Mouse (Mus musculus): ENCODE data around the gene Tram2. TPM values are rescaled to one million over a fixed set of nuclear protein-coding genes. Genes with fewer than 3 reads are reported as not detected.

The Tram2 gene
- polyA plus RNA-seq, 1 experiment from 2014 or later, result 12.4 TPM

DNA sequence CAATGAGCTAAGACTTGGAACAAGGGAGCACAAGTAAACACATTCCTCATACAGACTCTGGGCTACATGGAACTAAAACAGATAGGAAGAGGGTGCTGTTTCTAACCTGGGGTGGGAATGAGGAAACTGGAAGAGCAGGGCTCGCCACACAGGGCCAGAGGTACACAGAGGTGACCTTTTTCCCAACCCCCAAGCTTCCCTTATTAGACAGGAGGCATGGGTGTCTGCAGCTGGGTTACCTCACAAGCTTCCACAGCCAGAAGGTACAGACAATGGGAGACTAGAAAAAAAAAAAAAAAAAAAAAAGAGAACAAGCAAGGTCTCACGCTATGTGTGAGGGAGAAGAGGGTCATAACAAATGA, 81.7 kb downstream of the Tram2 start:
- no peak for ATAC-seq
- in situ Hi-C loops (cut with MboI; ENCODE audit: low pct_unique_long_range_greater_than_20kb), result no loop called here
- POLR2A ChIA-PET, result interaction anchor here (0.7 to 1.0 kb wide), 4 partner anchors 16 to 97 kb away, joined by 3 to 6 read pairs (median 4); no protein-coding TSS in a partner anchor
- no peak for TF ChIP-seq CTCF (IDR thresholded peaks at IDR 0.05)
- CTCF ChIA-PET, result interaction anchor here (0.8 to 2.1 kb wide), 5 partner anchors 15 to 46 kb away, joined by 3 to 8 read pairs (median 4); partner anchors contain the start of gene Efhc1
- DNase-seq (ENCODE audit: low read depth, low spot score), result no peak
- no peaks in the 10 kb centered on the region for H3K27me3 ChIP-seq

DNA sequence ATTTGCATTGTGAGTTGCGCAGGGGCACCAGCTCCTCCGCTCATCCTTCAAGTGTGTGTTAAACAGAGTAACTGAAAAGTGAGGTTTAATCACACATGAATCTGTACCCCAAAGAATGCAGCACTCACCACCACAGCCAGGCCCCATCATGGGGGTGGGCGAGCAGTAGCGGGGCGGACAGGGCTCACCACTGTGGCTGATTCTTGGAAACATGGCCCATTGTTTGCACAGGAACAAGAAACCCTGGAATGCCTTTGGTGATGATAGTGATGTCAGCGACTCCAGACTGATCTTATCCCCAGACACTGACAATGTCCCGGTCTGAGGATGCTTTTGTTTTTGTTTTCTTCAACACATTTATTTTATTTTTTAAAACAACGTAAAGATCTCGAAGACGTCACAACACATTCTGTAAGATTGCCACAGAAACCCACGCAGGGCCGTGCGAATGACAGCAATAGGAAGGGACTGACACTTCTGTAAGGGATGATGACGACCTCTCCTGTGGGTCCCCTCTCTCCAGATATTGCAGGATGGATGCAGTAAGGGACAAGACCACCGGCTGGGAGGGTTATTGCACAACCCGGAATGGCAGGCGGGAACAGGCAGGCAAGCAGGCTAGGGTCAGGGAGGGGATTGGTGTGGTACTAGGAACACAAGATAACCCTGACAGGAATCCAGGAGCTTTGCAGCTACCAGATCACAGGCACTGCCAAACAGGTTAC, 82.3 kb downstream of the Tram2 start:
- no peak for DNase-seq (ENCODE audit: low read depth, low spot score)
- H3K27me3 ChIP-seq, result no peaks in the 10 kb centered on the region
- CTCF ChIA-PET, result interaction anchor here (0.8 to 2.1 kb wide), 5 partner anchors 16 to 46 kb away, joined by 3 to 8 read pairs (median 4); partner anchors contain the start of gene Efhc1
- no peak for ATAC-seq
- TF ChIP-seq CTCF (IDR thresholded peaks at IDR 0.05), result no peak
- POLR2A ChIA-PET, result interaction anchor here (0.7 to 1.0 kb wide), 3 partner anchors 48 to 381 kb away, joined by 3 to 5 read pairs (median 4); no protein-coding TSS in a partner anchor
- in situ Hi-C loops (cut with MboI; ENCODE audit: low pct_unique_long_range_greater_than_20kb), result no loop called here

DNA sequence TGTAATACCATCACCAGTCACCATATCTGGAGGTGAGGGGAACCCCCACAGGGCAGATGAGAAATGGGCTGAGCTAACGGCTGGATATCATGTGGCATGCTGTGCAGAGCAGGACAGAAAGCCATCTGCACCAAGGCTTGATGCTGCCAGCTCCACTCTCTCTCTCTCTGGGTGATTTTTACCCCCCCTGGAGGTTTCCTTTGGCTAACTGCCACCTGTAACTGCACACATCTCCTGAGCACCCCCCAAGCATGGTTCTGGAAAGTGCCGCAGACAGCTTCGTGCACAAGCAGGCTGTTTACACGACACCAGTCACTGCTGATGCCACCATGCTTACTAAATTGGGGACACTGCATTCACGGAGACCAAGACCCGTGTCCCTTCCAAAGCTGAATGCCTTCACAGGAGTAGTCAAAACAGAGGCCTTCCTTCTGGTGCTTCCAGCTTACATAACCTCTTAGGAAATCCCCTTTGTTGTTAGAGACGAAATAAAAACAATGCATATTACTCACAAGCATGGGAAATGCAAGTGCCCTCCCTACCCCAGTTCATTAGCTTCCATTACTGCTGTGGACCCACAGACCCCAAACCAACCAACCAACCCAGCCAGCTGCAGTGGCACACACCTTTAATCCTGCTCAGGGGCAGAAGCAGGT, 83.6 kb downstream of the Tram2 start:
- in situ Hi-C loops (cut with MboI; ENCODE audit: low pct_unique_long_range_greater_than_20kb), result no loop called here
- ChIA-PET CTCF (interaction anchor here (1.0 kb wide), 2 partner anchors 17 to 47 kb away, joined by 3 to 4 read pairs; no protein-coding TSS in a partner anchor), POLR2A (interaction anchor here (0.7 to 1.3 kb wide), 2 partner anchors 13 to 71 kb away, joined by 3 to 7 read pairs; no protein-coding TSS in a partner anchor)
- ATAC-seq (peak; percentile 50), DNase-seq (ENCODE audit: low read depth, low spot score) (peak; percentile 79)
- no peak for TF ChIP-seq CTCF (IDR thresholded peaks at IDR 0.05)
- no peaks in the 10 kb centered on the region for H3K27me3 ChIP-seq

DNA sequence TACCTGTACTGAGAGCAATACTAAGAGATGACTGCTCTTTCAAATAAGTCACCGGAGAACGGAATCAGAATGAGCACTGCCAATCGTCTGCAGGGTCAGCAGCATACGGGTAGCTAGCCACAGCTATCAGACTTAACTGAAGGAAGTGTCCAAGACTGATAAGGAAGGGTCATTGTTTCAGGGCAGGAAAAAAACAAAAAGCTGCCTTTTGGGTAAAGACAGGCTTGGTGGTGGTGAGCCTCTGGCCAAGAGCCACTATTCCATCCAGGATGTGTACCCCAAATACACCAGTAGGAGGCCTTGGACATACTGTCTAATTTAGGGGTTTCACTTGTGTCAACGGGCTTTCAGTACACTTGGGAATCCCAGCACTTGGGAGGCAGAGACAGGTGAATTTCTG, 84.7 kb downstream of the Tram2 start:
- TF ChIP-seq CTCF (IDR thresholded peaks at IDR 0.05), result no peak
- ATAC-seq (no peak), DNase-seq (ENCODE audit: low read depth, low spot score) (no peak)
- CTCF ChIA-PET, result no interaction called here
- in situ Hi-C loops (cut with MboI; ENCODE audit: low pct_unique_long_range_greater_than_20kb), result no loop called here
- H3K27me3 ChIP-seq, result no peaks in the 10 kb centered on the region
- POLR2A ChIA-PET, result no interaction called here

DNA sequence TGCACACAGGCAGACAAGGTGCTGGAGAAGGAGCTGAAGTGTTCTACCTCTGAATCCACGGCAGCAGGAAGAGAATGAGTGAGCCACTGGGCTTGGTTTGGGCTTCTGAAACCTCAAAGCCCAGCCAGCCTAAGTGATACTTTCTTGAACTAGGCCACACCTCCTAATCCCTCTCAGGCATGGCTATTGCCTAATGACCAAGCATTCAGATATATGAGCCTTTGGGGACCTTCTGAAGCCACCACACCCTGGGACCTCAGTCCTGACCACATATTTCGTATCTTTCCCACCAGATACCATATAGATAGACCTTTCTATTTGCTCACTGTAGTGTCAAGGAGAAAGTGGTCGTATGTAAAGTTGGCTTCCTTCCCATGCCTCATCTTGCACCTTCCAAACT, 85.3 kb downstream of the Tram2 start:
- ATAC-seq, result no peak
- H3K27me3 ChIP-seq, result no peaks in the 10 kb centered on the region
- in situ Hi-C loops (cut with MboI; ENCODE audit: low pct_unique_long_range_greater_than_20kb), result no loop called here
- ChIA-PET CTCF (interaction anchor here (1.0 kb wide), 1 partner anchor 18 kb away, joined by 3 read pairs; no protein-coding TSS in a partner anchor), POLR2A (no interaction called here)
- no peak for DNase-seq (ENCODE audit: low read depth, low spot score)
- TF ChIP-seq CTCF (IDR thresholded peaks at IDR 0.05), result no peak

DNA sequence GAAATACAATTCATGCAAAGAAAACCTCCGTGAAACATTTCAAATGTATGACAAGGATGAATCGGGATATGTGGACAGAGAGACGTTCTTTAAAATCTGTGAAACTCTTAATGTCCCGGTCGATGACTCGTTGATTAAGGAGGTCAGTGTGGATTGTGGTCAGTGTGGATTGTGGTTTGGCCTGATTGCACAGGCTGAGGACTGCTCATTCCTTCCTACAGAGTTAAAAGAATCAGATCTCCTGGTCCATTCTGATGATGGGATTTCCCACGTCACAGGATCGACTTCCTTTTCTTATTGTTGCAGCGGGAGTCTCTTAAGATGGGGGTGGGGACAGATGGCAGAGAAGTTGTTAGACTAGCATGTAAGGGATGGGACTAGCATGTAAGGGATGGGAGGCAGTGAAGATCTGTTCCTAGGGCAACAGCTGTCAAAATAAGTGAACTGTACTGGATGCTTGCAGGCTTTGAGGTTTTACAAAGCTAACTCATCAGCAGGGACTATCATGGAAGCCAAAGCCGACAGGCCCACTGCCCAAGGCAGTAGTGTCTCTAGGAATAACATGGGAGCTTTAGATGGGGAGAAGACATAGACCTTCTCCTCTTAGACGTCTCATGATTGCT, 89.5 kb downstream of the Tram2 start:
- POLR2A ChIA-PET, result interaction anchor here (0.6 kb wide), 1 partner anchor 22 kb away, joined by 7 read pairs; no protein-coding TSS in a partner anchor

DNA sequence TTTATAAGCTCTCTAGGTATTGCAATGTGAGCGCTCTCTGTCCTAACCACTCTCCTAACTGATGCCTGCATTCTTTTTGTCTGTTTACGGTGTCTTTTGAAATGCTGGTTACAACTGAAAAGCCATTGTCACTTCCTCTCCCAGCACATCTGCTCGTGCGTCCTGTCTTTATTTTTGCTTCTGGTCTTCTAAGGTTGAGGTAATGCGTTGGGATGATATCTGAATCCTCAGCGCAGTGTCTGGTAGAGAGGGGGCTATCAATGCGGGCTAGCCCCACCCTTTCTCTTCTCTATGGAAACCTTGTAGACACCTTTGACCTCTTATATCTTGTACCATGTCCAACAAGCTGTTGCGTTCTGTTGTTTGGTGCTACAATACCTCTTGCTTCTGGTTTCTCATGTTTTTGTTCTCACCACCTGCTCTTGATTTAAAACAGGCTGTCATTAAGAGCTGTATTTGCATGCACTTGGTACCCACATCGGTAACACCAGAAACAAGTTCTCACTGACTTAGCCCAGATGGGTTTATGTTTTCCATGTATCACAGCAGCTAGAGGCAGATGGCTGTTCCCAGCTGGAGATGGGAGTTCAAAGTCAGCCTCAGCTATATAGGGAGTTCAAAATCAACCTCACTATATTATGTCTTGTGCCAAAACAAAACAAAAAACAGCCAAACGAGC, 92.5 kb downstream of the Tram2 start:
- ChIA-PET POLR2A (no interaction called here), CTCF (interaction anchor here (1.0 to 1.1 kb wide), 2 partner anchors 11 to 36 kb away, joined by 3 to 4 read pairs; no protein-coding TSS in a partner anchor)
- no peaks in the 10 kb centered on the region for H3K27me3 ChIP-seq
- no peak for DNase-seq (ENCODE audit: low read depth, low spot score)
- in situ Hi-C loops (cut with MboI; ENCODE audit: low pct_unique_long_range_greater_than_20kb), result no loop called here
- TF ChIP-seq CTCF (IDR thresholded peaks at IDR 0.05), result no peak
- no peak for ATAC-seq

More for the DNA sequence above, 89.5 kb downstream of the Tram2 start:
- no peak for TF ChIP-seq CTCF (IDR thresholded peaks at IDR 0.05)
- CTCF ChIA-PET, result interaction anchor here (1.4 to 1.5 kb wide), 2 partner anchors 16 to 112 kb away, joined by 3 to 5 read pairs; no protein-coding TSS in a partner anchor
- peak; percentile 79 for ATAC-seq
- no peak for DNase-seq (ENCODE audit: low read depth, low spot score)
- in situ Hi-C loops (cut with MboI; ENCODE audit: low pct_unique_long_range_greater_than_20kb), result no loop called here
- no peaks in the 10 kb centered on the region for H3K27me3 ChIP-seq

DNA sequence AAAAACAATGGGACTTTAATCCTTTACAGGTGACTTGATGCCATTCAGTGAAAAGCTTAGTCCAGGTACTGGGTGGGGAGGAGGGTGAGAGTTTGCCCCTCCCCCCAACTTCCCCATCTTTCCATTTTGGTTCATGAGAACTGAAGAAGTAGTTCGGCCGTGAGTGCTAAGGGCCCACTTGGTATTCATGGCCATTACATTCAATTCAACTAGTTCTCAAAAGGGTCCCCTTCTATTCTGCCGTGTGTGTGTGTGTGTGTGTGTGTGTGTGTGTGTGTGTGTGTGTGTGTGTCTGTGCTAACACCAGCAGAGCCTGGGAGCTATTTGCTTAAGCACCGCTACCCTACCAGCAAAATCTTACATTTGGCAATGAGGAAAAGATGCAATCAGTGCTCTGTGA, 94.4 kb downstream of the Tram2 start:
- TF ChIP-seq CTCF (IDR thresholded peaks at IDR 0.05), result no peak
- ChIA-PET CTCF (interaction anchor here (0.9 kb wide), 1 partner anchor 234 kb away, joined by 3 read pairs; the partner anchor contains the start of gene Tmem14a), POLR2A (interaction anchor here (0.6 kb wide), 1 partner anchor 10 kb away, joined by 3 read pairs; no protein-coding TSS in a partner anchor)
- H3K27me3 ChIP-seq, result no peaks in the 10 kb centered on the region
- in situ Hi-C loops (cut with MboI; ENCODE audit: low pct_unique_long_range_greater_than_20kb), result no loop called here
- DNase-seq (ENCODE audit: low read depth, low spot score) (no peak), ATAC-seq (no peak)

DNA sequence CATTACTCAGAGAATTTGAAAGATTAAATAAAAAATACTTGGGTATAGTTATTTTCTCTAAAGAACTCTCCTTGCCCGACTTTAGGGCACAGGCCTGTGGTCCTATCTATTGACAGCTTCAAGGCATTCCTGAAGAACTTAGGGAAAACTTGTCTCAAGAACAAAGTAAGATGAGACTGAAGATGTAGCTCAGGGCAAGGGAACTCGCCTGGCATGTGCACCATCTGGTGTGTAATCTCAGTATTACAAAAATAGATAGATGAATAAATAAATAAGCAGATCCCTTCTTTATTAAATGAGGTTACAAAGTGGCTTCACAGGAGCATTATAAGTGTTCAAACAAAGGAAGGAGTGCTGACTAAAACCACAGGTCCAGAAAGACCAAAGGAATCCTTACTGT, 94.9 kb downstream of the Tram2 start:
- CTCF ChIA-PET, result interaction anchor here (0.9 kb wide), 1 partner anchor 234 kb away, joined by 3 read pairs; the partner anchor contains the start of gene Tmem14a
- no peak for ATAC-seq
- in situ Hi-C loops (cut with MboI; ENCODE audit: low pct_unique_long_range_greater_than_20kb), result no loop called here

DNA sequence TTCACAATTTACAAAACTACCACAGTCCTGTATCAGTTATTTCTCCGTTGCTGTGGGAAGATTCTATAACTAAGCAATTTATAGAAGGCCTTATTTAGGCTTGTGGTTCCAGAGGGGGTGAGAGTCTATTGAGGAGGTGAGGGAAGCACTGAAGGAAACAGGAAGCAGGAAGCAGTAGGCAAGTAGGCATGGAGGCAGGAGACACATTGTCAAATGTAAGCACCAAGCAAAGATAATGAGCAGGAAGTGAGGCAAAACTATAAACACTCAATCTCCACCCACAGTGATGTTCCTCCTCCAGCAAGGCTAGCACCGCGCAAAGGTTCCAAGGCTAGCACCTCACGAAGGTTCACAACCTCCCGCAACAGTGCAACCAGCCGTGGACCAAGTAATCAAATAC, 97.3 kb downstream of the Tram2 start:
- ATAC-seq, result no peak
- in situ Hi-C loops (cut with MboI; ENCODE audit: low pct_unique_long_range_greater_than_20kb), result no loop called here
- DNase-seq (ENCODE audit: low read depth, low spot score), result no peak
- CTCF ChIA-PET, result interaction anchor here (0.7 to 1.5 kb wide), 4 partner anchors 10 to 94 kb away, joined by 3 read pairs; no protein-coding TSS in a partner anchor
- H3K27me3 ChIP-seq, result no peaks in the 10 kb centered on the region
- TF ChIP-seq CTCF (IDR thresholded peaks at IDR 0.05), result no peak
- POLR2A ChIA-PET, result no interaction called here

More for the DNA sequence above, 94.9 kb downstream of the Tram2 start:
- DNase-seq (ENCODE audit: low read depth, low spot score), result no peak
- POLR2A ChIA-PET, result no interaction called here
- TF ChIP-seq CTCF (IDR thresholded peaks at IDR 0.05), result peak; percentile 32
- H3K27me3 ChIP-seq, result no peaks in the 10 kb centered on the region

All from Patski (cell line).